Mouse (Mus musculus): ENCODE results near the gene Gtpbp1. TPM values are rescaled to one million over a fixed set of nuclear protein-coding genes. Genes with fewer than 3 reads are reported as not detected.
A peak's percentile ranks its signal among the peaks of the same experiment; 100 is the strongest.

Gtpbp1 gene
- polyA plus RNA-seq, 1 experiment from 2014 or later, result 54.3 TPM

DNA sequence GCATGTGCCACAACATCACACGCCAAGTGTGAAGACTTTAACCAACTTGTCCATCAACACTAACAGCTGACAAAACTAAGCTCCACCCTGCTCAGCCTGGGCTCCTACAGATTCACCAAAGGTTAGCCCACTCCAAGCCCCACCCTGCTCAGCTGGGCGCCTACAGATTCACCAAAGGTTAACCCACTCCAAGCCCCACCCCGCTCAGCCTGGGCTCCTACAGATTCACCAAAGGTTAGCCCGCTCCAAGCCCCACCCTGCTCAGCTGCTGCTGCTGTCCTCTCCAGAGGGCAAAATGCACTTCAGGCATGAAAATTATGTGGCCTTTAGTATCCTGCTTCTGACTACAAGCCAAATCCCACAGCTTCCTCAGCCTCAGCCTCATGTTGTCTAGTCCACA, 8.7 kb upstream of the Gtpbp1 start:
- Histone ChIP-seq H3K4me3 (ENCODE audit: low read depth, low read length) (no peak overlapping the region), H3K9me3 (ENCODE audit: control insufficient read depth, low read length) (no peaks in the 10 kb centered on the region), H3K27me3 (ENCODE audit: control insufficient read depth, insufficient read depth, low read length) (no peaks in the 10 kb centered on the region), H3K9ac (ENCODE audit: low read length) (no peak overlapping the region), H3K36me3 (ENCODE audit: control insufficient read depth, insufficient read depth, low read length) (no peaks in the 10 kb centered on the region), H3K4me2 (ENCODE audit: low read depth, low read length, severe bottlenecking) (no peak overlapping the region), H3K27ac (ENCODE audit: low read depth, low read length) (no peak overlapping the region), H3K4me1 (replicated peaks; ENCODE audit: control insufficient read depth, insufficient read depth, low read length) (peaks cover 11% of the 10 kb centered on the region)
- ATAC-seq (replicated peaks; ENCODE audit: low FRiP score), result no peak
- WGBS, result 86% methylated on average over 4 of the region's 4 CpGs
- no peak for DNase-seq (ENCODE audit: low spot score)

DNA sequence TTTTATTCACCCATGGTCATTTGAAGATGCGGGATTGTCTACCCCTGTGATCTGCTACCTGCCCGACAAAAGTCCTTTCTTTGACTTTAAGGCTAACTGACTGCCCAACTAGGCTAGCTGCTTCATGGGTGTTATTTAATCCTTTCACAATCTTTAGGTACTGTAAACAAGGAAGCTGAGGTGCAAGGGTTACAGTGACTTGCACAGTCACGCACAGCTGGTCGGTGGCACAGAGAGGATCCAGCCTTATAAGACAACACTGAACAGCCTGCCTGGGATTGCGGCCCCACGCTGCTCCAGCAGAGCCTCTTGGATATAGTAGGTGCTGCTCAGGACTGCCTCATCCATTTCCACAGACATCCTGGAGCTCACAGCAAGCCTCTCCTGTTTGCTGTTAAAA, 7.5 kb upstream of the Gtpbp1 start:
- peaks cover 11% of the 10 kb centered on the region for H3K4me1 ChIP-seq (replicated peaks; ENCODE audit: control insufficient read depth, insufficient read depth, low read length)
- H3K4me2 ChIP-seq (ENCODE audit: low read depth, low read length, severe bottlenecking), result no peak overlapping the region
- H3K36me3 ChIP-seq (ENCODE audit: control insufficient read depth, insufficient read depth, low read length), result no peaks in the 10 kb centered on the region
- DNase-seq (ENCODE audit: low spot score), result no peak
- ATAC-seq (replicated peaks; ENCODE audit: low FRiP score), result no peak
- no peak overlapping the region for H3K27ac ChIP-seq (ENCODE audit: low read depth, low read length)
- H3K27me3 ChIP-seq (ENCODE audit: control insufficient read depth, insufficient read depth, low read length), result no peaks in the 10 kb centered on the region
- no peak overlapping the region for H3K4me3 ChIP-seq (ENCODE audit: low read depth, low read length)
- H3K9ac ChIP-seq (ENCODE audit: low read length), result no peak overlapping the region
- H3K9me3 ChIP-seq (ENCODE audit: control insufficient read depth, low read length), result no peaks in the 10 kb centered on the region
- 93% methylated on average over 6 of the region's 6 CpGs for WGBS

DNA sequence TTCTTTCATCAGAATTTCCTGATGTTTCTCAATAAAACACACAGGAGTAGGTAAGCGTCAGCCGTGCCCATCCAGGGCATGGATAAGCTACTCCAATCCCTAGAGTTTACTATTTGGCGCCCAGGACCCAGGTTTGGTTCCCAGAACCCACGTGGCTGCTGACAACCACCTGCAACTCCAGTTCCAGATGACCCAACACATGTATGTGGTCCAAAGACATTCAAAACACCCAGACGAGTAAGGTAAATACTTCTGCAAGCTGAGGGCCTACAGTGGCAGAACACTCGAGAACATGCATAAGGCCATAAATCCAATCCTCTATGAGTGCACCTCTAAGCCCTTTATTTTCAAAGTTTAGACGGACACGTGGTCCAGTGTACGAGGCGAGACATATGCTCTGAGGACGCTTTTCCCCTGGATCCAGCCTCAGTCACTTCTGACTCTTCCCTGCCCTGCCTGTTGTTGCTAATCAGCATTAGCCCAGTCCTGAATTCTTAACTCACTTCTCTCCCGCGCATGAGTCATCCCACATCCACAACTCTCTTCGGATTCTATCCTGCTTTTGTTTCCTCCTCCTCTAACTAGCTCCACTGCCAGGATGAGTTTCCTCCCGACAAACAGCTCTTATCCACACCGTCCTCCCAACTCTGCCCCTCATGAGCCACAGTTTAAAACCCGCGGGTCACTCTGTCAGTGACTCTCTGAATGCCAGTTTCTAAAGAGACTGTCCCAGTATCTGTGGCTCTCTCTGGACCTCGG, 6.8 kb upstream of the Gtpbp1 start:
- H3K4me1 ChIP-seq (replicated peaks; ENCODE audit: control insufficient read depth, insufficient read depth, low read length), result peaks cover 13% of the 10 kb centered on the region
- H3K4me3 ChIP-seq (ENCODE audit: low read depth, low read length), result no peak overlapping the region
- ATAC-seq (replicated peaks; ENCODE audit: low FRiP score) (no peak), DNase-seq (ENCODE audit: low spot score) (no peak)
- peak overlapping the region; percentile 32; the same call in 1 of the 2 replicates for H3K9ac ChIP-seq (ENCODE audit: low read length)
- no peak overlapping the region for H3K27ac ChIP-seq (ENCODE audit: low read depth, low read length)
- H3K27me3 ChIP-seq (ENCODE audit: control insufficient read depth, insufficient read depth, low read length), result no peaks in the 10 kb centered on the region
- H3K36me3 ChIP-seq (ENCODE audit: control insufficient read depth, insufficient read depth, low read length), result no peaks in the 10 kb centered on the region
- H3K9me3 ChIP-seq (ENCODE audit: control insufficient read depth, low read length), result no peaks in the 10 kb centered on the region
- 79% methylated on average over 19 of the region's 19 CpGs for WGBS
- H3K4me2 ChIP-seq (ENCODE audit: low read depth, low read length, severe bottlenecking), result peak overlapping the region; percentile 90; the same call in 1 of the 2 replicates

GRCm38 (mm10) chr15:79684616-79685015, 6.0 kb upstream of the Gtpbp1 start:
- H3K27ac ChIP-seq (ENCODE audit: low read depth, low read length), result no peak overlapping the region
- no peak overlapping the region; the same call in 1 of the 2 replicates for H3K4me3 ChIP-seq (ENCODE audit: low read depth, low read length)
- peaks cover 13% of the 10 kb centered on the region for H3K4me1 ChIP-seq (replicated peaks; ENCODE audit: control insufficient read depth, insufficient read depth, low read length)

GRCm38 (mm10) chr15:79685141-79685641, 5.5 kb upstream of the Gtpbp1 start:
- no peak for ATAC-seq (replicated peaks; ENCODE audit: low FRiP score)
- H3K9me3 ChIP-seq (ENCODE audit: control insufficient read depth, low read length), result no peaks in the 10 kb centered on the region
- no peaks in the 10 kb centered on the region for H3K27me3 ChIP-seq (ENCODE audit: control insufficient read depth, insufficient read depth, low read length)
- peak overlapping the region; percentile 3 for H3K4me3 ChIP-seq (ENCODE audit: low read depth, low read length)
- DNase-seq (ENCODE audit: low spot score), result no peak
- no peak overlapping the region for H3K27ac ChIP-seq (ENCODE audit: low read depth, low read length)
- H3K4me1 ChIP-seq (replicated peaks; ENCODE audit: control insufficient read depth, insufficient read depth, low read length), result peaks cover 13% of the 10 kb centered on the region
- WGBS, result 60% methylated on average over 6 of the region's 6 CpGs
- H3K36me3 ChIP-seq (ENCODE audit: control insufficient read depth, insufficient read depth, low read length), result no peaks in the 10 kb centered on the region
- peak overlapping the region; percentile 1; the same call in 1 of the 2 replicates for H3K9ac ChIP-seq (ENCODE audit: low read length)
- peak overlapping the region; percentile 90 for H3K4me2 ChIP-seq (ENCODE audit: low read depth, low read length, severe bottlenecking)

More at GRCm38 (mm10) chr15:79684616-79685015, 6.0 kb upstream of the Gtpbp1 start:
- 81% methylated on average over 6 of the region's 6 CpGs for WGBS
- ATAC-seq (replicated peaks; ENCODE audit: low FRiP score), result no peak
- no peaks in the 10 kb centered on the region for H3K27me3 ChIP-seq (ENCODE audit: control insufficient read depth, insufficient read depth, low read length)
- H3K9me3 ChIP-seq (ENCODE audit: control insufficient read depth, low read length), result no peaks in the 10 kb centered on the region
- no peak for DNase-seq (ENCODE audit: low spot score)
- no peaks in the 10 kb centered on the region for H3K36me3 ChIP-seq (ENCODE audit: control insufficient read depth, insufficient read depth, low read length)
- H3K4me2 ChIP-seq (ENCODE audit: low read depth, low read length, severe bottlenecking), result peak overlapping the region; percentile 90; the same call in 1 of the 2 replicates
- H3K9ac ChIP-seq (ENCODE audit: low read length), result peak overlapping the region; percentile 32; the same call in 1 of the 2 replicates

DNA sequence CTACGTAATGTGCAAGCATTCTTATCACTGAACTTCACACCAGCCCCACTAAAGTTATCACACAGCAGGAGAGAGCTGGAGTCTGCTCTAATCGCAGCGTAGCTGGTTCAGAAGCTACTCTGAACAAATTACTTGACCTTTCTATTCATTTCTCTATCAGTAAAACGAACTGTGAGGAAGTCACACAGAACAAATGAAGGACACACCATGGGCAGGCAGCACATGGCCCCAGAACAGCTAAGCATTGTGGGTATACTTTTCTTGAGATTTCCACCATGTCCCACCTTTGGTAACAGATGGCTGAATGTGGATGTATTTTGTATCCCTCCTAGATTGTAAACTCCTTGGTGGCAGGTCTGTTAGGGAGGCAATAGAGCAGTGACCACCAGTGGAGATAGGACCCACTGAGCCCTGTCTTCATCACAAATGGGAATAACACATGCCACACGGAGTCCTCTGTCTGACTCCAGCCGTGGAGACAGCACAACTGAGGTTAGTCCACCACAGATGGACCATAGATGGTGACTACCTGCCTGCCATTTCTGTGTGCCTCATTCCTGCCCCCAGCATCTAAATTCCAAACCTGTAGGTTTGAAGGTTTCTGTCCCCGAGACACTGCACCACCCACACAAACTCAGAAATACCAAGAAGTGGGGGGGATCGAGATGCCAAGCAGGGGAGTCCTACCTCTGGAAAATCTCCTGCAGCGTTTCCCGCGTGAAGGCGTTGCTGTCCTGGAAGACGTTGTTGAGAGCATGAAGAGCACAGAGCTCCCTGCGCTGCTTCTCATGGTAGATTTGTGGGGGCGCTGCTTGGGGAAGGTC, 4.4 kb upstream of the Gtpbp1 start:
- Histone ChIP-seq H3K27ac (ENCODE audit: low read depth, low read length) (no peak overlapping the region), H3K9me3 (ENCODE audit: control insufficient read depth, low read length) (no peaks in the 10 kb centered on the region), H3K27me3 (ENCODE audit: control insufficient read depth, insufficient read depth, low read length) (no peaks in the 10 kb centered on the region), H3K4me1 (replicated peaks; ENCODE audit: control insufficient read depth, insufficient read depth, low read length) (peaks cover 13% of the 10 kb centered on the region), H3K4me2 (ENCODE audit: low read depth, low read length, severe bottlenecking) (peak overlapping the region; percentile 90), H3K4me3 (ENCODE audit: low read depth, low read length) (peak overlapping the region; percentile 89), H3K36me3 (ENCODE audit: control insufficient read depth, insufficient read depth, low read length) (no peaks in the 10 kb centered on the region), H3K9ac (ENCODE audit: low read length) (peak overlapping the region; percentile 83)
- no peak for ATAC-seq (replicated peaks; ENCODE audit: low FRiP score)
- DNase-seq (ENCODE audit: low spot score), result no peak
- 19% methylated on average over 15 of the region's 15 CpGs for WGBS

GRCm38 (mm10) chr15:79687175-79687574, 3.5 kb upstream of the Gtpbp1 start:
- Histone ChIP-seq H3K4me3 (ENCODE audit: low read depth, low read length) (peak overlapping the region; percentile 89), H3K27ac (ENCODE audit: low read depth, low read length) (peak overlapping the region; percentile 92), H3K4me1 (replicated peaks; ENCODE audit: control insufficient read depth, insufficient read depth, low read length) (peaks cover 16% of the 10 kb centered on the region), H3K36me3 (ENCODE audit: control insufficient read depth, insufficient read depth, low read length) (no peaks in the 10 kb centered on the region), H3K9me3 (ENCODE audit: control insufficient read depth, low read length) (no peaks in the 10 kb centered on the region), H3K9ac (ENCODE audit: low read length) (peak overlapping the region; percentile 83), H3K27me3 (ENCODE audit: control insufficient read depth, insufficient read depth, low read length) (no peaks in the 10 kb centered on the region), H3K4me2 (ENCODE audit: low read depth, low read length, severe bottlenecking) (peak overlapping the region; percentile 90)
- DNase-seq (ENCODE audit: low spot score) (no peak), ATAC-seq (replicated peaks; ENCODE audit: low FRiP score) (no peak)
- 0% methylated on average over 33 of the region's 33 CpGs for WGBS

DNA sequence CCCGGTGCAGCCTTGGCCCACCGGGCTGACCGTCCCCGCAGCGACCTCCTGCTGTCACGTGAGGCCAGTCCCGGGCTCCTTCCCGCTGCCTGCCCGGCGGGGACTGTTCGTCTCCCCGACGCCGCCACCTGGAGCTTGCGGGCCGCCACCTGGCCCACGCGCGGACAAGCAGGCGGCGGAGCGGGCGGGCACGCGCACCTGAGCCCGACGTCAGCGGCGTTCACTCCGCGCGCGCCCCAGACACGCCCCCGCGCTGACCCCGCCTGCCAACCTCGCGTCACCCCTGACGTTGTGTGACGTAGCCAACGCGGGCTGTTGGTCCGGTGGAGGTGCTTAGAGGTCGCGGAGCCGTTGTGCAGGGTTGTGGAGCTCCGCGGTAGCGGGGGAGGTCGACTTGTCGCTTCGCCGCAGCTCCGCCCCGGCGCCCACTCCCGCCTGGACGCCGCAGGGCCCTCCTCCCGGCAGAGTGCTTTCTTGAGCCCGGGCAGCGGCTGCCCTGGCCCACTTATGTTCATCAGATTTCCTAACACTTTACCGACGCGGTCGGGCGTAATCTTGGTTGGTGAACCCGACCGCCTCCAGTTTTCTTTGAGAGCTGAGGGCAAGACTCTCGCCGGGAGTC, 2.9 kb upstream of the Gtpbp1 start, which contains the start of gene Josd1:
Gene Josd1, minus strand, starts transcription at position 274 of the 622 bp plus-strand sequence.
- Histone ChIP-seq H3K9ac (ENCODE audit: low read length) (peak within 1 kb of the TSS; percentile 83), H3K9me3 (ENCODE audit: control insufficient read depth, low read length) (no peaks in the 10 kb centered on the region), H3K4me3 (ENCODE audit: low read depth, low read length) (peak within 1 kb of the TSS; percentile 89), H3K27me3 (ENCODE audit: control insufficient read depth, insufficient read depth, low read length) (no peaks in the 10 kb centered on the region), H3K36me3 (ENCODE audit: control insufficient read depth, insufficient read depth, low read length) (no peaks in the 10 kb centered on the region), H3K4me1 (replicated peaks; ENCODE audit: control insufficient read depth, insufficient read depth, low read length) (peaks cover 18% of the 10 kb centered on the region), H3K4me2 (ENCODE audit: low read depth, low read length, severe bottlenecking) (peak within 1 kb of the TSS; percentile 90), H3K27ac (ENCODE audit: low read depth, low read length) (peak within 1 kb of the TSS; percentile 92)
- DNase-seq (ENCODE audit: low spot score), result peak; percentile 97
- ATAC-seq (replicated peaks; ENCODE audit: low FRiP score), result peak; percentile 65
- under 1% methylated on average over 65 of the region's 72 CpGs for WGBS
